Mouse (Mus musculus): Measurements from ENCODE around the gene Ntn1.

Ntn1 gene

GRCm38 (mm10) chr11:68208582-68208981 is 192.0 kb downstream of the Ntn1 start:
- DNase-seq: no peak

- no peak for DNase-seq
Observed at GRCm38 (mm10) chr11:68208023-68208422, 192.6 kb downstream of the Ntn1 start.

GRCm38 (mm10) chr11:68205572-68206229 is 194.9 kb downstream of the Ntn1 start:
- DNase-seq: no peak

- DNase-seq: no peak
Observed at GRCm38 (mm10) chr11:68204407-68204806, 196.2 kb downstream of the Ntn1 start.

GRCm38 (mm10) chr11:68203658-68204315 is 196.8 kb downstream of the Ntn1 start:
- no peak for DNase-seq

GRCm38 (mm10) chr11:68202561-68202960 is 198.1 kb downstream of the Ntn1 start:
- no peak for DNase-seq

- DNase-seq: no peak
Observed at GRCm38 (mm10) chr11:68201811-68202459, 198.7 kb downstream of the Ntn1 start.

GRCm38 (mm10) chr11:68201063-68201462 is 199.6 kb downstream of the Ntn1 start:
- no peak for DNase-seq

GRCm38 (mm10) chr11:68200500-68200899 is 200.1 kb downstream of the Ntn1 start:
- DNase-seq: no peak

- no peak for DNase-seq
Observed at GRCm38 (mm10) chr11:68199801-68200423, 200.7 kb downstream of the Ntn1 start.

- DNase-seq: no peak
Observed at GRCm38 (mm10) chr11:68199103-68199502, 201.5 kb downstream of the Ntn1 start.

- no peak for DNase-seq
Observed at GRCm38 (mm10) chr11:68198696-68199095, 201.9 kb downstream of the Ntn1 start.

GRCm38 (mm10) chr11:68197471-68197870 is 203.2 kb downstream of the Ntn1 start:
- no peak for DNase-seq

GRCm38 (mm10) chr11:68196566-68196965 is 204.1 kb downstream of the Ntn1 start:
- DNase-seq: no peak

GRCm38 (mm10) chr11:68195693-68196176 is 204.9 kb downstream of the Ntn1 start:
- DNase-seq: no peak

GRCm38 (mm10) chr11:68195168-68195567 is 205.5 kb downstream of the Ntn1 start:
- no peak for DNase-seq

GRCm38 (mm10) chr11:68190849-68191248 is 209.8 kb downstream of the Ntn1 start:
- DNase-seq: no peak

GRCm38 (mm10) chr11:68188695-68189201 is 211.9 kb downstream of the Ntn1 start:
- no peak for DNase-seq

- no peak for DNase-seq
Observed at GRCm38 (mm10) chr11:68187242-68187641, 213.4 kb downstream of the Ntn1 start.

GRCm38 (mm10) chr11:68185647-68186046 is 215.0 kb downstream of the Ntn1 start:
- no peak for DNase-seq

- no peak for DNase-seq
Observed at GRCm38 (mm10) chr11:68177415-68177814, 223.2 kb downstream of the Ntn1 start.

- no peak for DNase-seq
Observed at GRCm38 (mm10) chr11:68176550-68176949, 224.1 kb downstream of the Ntn1 start.

- DNase-seq: no peak
Observed at GRCm38 (mm10) chr11:68172648-68173045, 228.0 kb downstream of the Ntn1 start.
